Mouse (Mus musculus): Measurements from ENCODE around the gene 4931429L15Rik. TPM values are rescaled to one million over a fixed set of nuclear protein-coding genes. Genes with fewer than 3 reads are reported as not detected.
A peak's percentile ranks its signal among the peaks of the same experiment; 100 is the strongest.

The 4931429L15Rik gene
- total RNA-seq, 1 experiment from 2014 or later: not detected

- no peak for ATAC-seq (ENCODE audit: extremely low read depth, insufficient number of reproducible peaks, low FRiP score, poor library complexity, severe bottlenecking)
Observed at GRCm38 (mm10) chr9:46329250-46329648, 9.5 kb upstream of the 4931429L15Rik start.

DNA sequence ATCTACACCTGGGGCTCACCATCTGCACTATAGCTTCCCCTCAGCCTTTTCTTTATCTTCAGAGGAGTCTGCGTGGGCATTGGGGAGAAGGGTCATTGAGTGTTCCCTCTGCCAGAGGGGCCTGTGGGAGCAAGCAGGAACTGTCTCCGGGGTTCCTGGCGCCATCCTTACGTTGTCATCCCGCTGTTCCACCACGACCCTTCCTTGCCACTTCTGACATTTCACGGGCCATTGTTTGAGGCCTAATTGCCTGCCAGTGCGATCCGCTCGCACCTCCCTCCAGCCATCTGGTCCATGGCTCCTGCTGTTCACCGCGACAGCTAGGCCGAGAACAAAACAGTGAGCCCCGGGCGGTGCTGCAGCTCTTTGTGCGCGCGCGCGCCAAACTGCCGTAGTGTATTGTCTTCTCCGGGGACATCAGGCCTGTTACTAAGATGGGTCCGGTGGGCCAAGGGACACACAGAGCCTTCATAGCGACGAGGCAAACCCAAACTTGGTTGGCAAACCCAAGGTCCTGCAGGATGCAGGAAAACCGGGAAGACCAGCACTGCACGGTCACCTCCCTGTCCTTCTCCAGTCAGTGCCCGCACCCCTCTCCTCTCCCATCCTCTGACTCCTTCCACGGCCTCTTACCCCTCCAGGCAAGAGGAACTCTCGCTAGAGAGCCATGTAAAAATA is 8.9 kb upstream of the 4931429L15Rik start:
- no peak for ATAC-seq (ENCODE audit: extremely low read depth, insufficient number of reproducible peaks, low FRiP score, poor library complexity, severe bottlenecking)

- no peak for ATAC-seq (ENCODE audit: extremely low read depth, insufficient number of reproducible peaks, low FRiP score, poor library complexity, severe bottlenecking)
Observed at GRCm38 (mm10) chr9:46327706-46328571, 8.2 kb upstream of the 4931429L15Rik start.

DNA sequence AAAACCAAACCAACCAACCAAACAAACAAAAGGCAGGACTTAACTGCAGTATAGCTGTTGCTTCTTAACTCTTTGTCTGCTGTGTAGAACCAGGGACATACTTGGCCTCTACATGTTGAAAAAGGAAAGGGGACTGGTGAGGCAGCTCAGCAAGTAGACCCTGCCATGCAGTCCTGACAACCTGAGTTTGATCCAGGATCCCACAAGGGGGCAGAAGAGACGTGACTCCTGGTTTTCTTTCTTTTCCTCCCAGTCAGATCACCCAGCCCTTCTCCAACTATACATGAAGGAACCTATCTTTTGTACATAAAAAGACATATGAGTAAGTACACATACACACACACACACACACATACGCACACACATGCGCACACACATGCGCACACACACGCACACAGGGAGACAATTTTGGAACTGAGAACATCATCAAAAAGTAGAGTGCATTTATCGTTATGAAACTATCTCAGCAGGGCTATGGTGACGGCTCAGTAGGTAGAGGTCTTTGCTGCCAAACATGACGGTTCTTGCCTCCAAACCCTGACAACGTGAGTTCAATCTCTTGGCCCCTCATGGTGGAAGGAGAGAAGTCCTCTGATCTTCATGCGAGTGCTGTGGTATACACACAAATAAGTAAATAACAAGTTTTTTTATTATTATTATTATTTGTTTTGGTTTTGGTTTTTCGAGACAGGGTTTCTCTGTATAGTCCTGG is 7.1 kb upstream of the 4931429L15Rik start:
- ATAC-seq (ENCODE audit: extremely low read depth, insufficient number of reproducible peaks, low FRiP score, poor library complexity, severe bottlenecking): no peak

GRCm38 (mm10) chr9:46320461-46320860 is 675 bp upstream of the 4931429L15Rik start:
- ATAC-seq (ENCODE audit: extremely low read depth, insufficient number of reproducible peaks, low FRiP score, poor library complexity, severe bottlenecking): no peak

- ATAC-seq (ENCODE audit: extremely low read depth, insufficient number of reproducible peaks, low FRiP score, poor library complexity, severe bottlenecking): no peak
Observed at GRCm38 (mm10) chr9:46317957-46318356, 1.8 kb downstream of the 4931429L15Rik start.

DNA sequence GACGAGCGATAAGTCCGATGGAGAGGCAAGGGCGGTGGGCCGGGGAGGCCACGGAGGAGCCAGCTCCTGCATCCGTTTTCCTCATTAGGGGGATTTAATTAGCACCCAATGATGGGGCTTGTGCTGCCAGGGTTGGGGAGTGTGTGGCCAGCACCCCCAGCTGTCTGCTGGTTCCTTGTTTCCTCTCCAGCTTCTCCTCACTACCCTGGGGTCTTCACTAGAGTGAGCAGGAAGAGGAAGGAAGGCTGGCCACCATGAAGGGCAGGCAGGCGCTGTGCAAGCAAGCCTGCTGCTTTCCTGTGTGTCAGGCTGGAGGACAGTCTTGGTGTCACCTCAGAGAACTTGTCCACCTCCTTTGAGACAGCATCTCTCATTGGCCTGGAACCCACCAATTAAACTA is 2.9 kb downstream of the 4931429L15Rik start:
- no peak for ATAC-seq (ENCODE audit: extremely low read depth, insufficient number of reproducible peaks, low FRiP score, poor library complexity, severe bottlenecking)

DNA sequence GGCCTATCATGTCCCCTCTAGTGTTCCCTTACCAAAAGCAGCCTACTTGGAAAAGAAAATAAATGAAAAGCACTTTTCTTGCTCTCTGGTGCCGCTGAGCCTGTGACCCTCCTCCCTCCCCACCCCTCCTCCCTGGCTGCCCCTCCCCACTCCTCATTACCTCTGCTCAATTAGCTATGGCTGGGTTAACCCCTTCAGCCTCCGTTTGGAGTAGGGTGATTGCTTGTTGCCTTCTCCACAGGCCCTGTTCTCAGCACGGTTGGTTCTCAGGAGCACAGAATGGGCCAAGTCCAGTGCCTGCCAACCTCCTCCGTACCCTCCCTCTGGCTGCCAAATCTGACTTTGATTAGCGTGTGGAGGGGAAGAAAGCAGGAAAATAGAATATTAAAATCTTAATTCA is 3.4 kb downstream of the 4931429L15Rik start:
- ATAC-seq (ENCODE audit: extremely low read depth, insufficient number of reproducible peaks, low FRiP score, poor library complexity, severe bottlenecking): no peak

GRCm38 (mm10) chr9:46315807-46316365 is 3.9 kb downstream of the 4931429L15Rik start:
- ATAC-seq (ENCODE audit: extremely low read depth, insufficient number of reproducible peaks, low FRiP score, poor library complexity, severe bottlenecking): no peak

- ATAC-seq (ENCODE audit: extremely low read depth, insufficient number of reproducible peaks, low FRiP score, poor library complexity, severe bottlenecking): no peak
Observed at GRCm38 (mm10) chr9:46314921-46315320, 4.9 kb downstream of the 4931429L15Rik start.

DNA sequence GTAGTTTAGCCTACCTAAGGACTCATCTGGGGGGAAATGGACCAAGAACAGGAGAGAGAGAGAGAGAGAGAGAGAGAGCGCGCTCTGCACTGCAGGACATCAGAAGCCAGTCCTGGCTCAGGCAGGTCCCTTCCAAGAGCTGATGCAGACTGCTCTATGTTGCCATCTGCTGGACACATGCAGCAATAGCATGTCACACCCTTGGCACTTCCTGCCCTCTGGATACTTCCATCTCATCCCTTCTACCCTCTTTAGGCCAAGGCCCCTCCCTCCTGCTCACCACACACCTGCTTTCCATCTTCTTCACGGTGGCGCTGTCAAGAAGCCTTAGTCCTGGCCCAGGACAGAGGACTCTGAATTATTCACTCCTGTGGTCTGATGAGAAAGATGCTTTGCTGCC is 5.3 kb downstream of the 4931429L15Rik start:
- ATAC-seq (ENCODE audit: extremely low read depth, insufficient number of reproducible peaks, low FRiP score, poor library complexity, severe bottlenecking): peak; percentile 79

GRCm38 (mm10) chr9:46309121-46309520 is 10.7 kb downstream of the 4931429L15Rik start:
- ATAC-seq (ENCODE audit: extremely low read depth, insufficient number of reproducible peaks, low FRiP score, poor library complexity, severe bottlenecking): no peak

DNA sequence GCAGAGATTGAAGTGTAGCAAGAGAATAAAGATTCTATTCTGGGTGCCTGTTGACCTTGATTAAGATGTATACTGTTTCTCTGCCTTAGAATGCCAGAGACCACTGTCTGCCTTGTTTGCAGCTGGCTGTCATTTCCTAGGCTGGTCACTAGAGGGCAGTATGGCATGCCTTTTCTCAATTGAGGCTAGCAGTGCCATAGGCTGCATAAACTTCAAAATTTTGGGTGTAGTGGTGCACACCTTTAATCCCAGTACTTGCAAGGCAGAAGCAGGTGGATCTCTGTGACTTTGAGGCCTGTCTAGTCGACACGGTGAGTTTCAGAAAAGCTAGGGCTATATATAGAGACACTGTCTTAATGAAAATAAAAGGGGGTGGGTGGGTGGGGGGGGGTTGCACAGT is 17.6 kb downstream of the 4931429L15Rik start:
- peak; percentile 63; the same call in 1 of the 2 replicates for ATAC-seq (ENCODE audit: extremely low read depth, insufficient number of reproducible peaks, low FRiP score, poor library complexity, severe bottlenecking)

- ATAC-seq (ENCODE audit: extremely low read depth, insufficient number of reproducible peaks, low FRiP score, poor library complexity, severe bottlenecking): no peak
Observed at GRCm38 (mm10) chr9:46298381-46298780, 21.4 kb downstream of the 4931429L15Rik start.

- ATAC-seq (ENCODE audit: extremely low read depth, insufficient number of reproducible peaks, low FRiP score, poor library complexity, severe bottlenecking): peak; percentile 87
Observed at GRCm38 (mm10) chr9:46282631-46283436, 37.0 kb downstream of the 4931429L15Rik start, which contains the start of gene Bud13. TSS of gene Bud13 (plus strand) at chr9:46283008.

- ATAC-seq (ENCODE audit: extremely low read depth, insufficient number of reproducible peaks, low FRiP score, poor library complexity, severe bottlenecking): no peak
Observed at GRCm38 (mm10) chr9:46274494-46274893, 45.3 kb downstream of the 4931429L15Rik start.

DNA sequence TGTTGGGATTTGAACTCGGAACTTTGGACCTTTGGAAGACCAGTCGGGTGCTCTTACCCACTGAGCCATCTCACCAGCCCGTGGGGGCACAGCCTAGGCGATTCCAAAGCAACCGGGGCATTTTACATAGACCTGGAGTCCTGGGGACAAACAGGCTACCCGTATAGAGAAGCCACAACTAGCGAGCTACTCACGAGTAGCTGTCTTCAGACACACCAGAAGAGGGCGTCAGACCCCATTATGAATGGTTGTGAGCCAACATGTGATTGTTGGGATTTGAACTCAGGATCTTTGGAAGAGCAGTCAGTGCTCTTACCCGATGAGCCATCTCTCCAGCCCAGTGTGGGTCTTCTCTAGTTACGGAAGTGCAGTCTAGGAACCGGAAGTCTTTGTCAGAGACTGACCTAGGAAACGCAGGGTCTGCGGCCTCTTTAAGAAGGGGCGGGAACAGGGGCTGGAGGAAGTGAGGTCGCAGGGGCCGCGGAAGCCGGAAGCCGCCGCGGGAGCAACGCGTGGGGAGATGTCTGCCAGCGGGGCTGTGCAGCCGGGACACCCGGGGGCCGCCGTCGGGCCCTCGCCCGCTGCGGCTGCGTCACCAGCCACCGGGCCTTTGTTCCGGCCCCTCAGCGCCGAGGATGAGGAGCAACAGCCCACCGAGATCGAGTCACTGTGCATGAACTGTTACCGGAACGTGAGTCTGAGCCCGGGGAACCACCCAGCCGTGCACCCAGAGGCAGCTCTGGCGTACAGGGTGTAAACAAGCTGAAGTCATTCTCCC is 46.9 kb downstream of the 4931429L15Rik start, which contains the start of gene Zpr1:
Zpr1 (plus strand) TSS at position 388 of the 778 bp plus-strand sequence.
- peak; percentile 91 for ATAC-seq (ENCODE audit: extremely low read depth, insufficient number of reproducible peaks, low FRiP score, poor library complexity, severe bottlenecking)

DNA sequence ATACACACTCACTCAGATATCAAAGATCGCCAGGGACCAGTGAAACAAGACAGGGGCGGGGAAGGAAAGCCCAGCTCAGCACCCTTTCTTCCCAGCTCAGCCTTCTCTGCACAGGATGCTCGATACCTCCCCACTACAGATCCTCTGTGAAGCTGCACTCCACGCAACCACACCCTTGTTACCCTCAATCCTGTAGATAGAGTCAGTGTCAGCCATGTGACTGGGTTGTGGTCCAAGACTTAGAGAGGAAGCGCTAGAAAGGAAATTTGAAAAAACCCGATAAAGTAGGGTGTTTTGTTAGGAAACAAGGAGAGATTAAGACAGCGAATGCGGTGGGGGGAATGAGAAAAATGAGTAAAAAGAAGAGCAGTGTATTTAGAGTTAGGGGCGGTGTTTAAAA is 47.7 kb downstream of the 4931429L15Rik start:
- ATAC-seq (ENCODE audit: extremely low read depth, insufficient number of reproducible peaks, low FRiP score, poor library complexity, severe bottlenecking): no peak

Measured in neutrophil, adult 5-6 weeks (primary cell).